Mouse (Mus musculus): ENCODE measurements around the gene Slc9a2.
"Not testable (repeated sequence)": the region's sequence is repeated elsewhere in the genome, so short reads cannot be mapped to it uniquely, and the experiment has no call there.

Slc9a2 gene

GRCm38 (mm10) chr1:40680067-40680867, at the start of gene Slc9a2:
Gene Slc9a2, plus strand, starts transcription at chr1:40680574.
- no peak for DNase-seq

GRCm38 (mm10) chr1:40632407-40633062, 47.8 kb upstream of the Slc9a2 start:
- DNase-seq: peak; percentile 10

GRCm38 (mm10) chr1:40634608-40635007, 45.8 kb upstream of the Slc9a2 start:
- DNase-seq: no peak

- no peak for DNase-seq
Measured at GRCm38 (mm10) chr1:40648234-40648633, 32.1 kb upstream of the Slc9a2 start.

GRCm38 (mm10) chr1:40650803-40651497, 29.4 kb upstream of the Slc9a2 start:
- DNase-seq: peak; percentile 63

GRCm38 (mm10) chr1:40657035-40657434, 23.3 kb upstream of the Slc9a2 start:
- DNase-seq: no peak

- peak; percentile 75 for DNase-seq
Measured at GRCm38 (mm10) chr1:40657978-40658496, 22.3 kb upstream of the Slc9a2 start.

- DNase-seq: no peak
Measured at GRCm38 (mm10) chr1:40659017-40659416, 21.4 kb upstream of the Slc9a2 start.

- no peak for DNase-seq
Measured at GRCm38 (mm10) chr1:40659496-40659895, 20.9 kb upstream of the Slc9a2 start.

GRCm38 (mm10) chr1:40660838-40661237, 19.5 kb upstream of the Slc9a2 start:
- no peak for DNase-seq

GRCm38 (mm10) chr1:40665401-40666370, 14.7 kb upstream of the Slc9a2 start:
- DNase-seq: no peak

GRCm38 (mm10) chr1:40667442-40667841, 12.9 kb upstream of the Slc9a2 start:
- not testable (repeated sequence) for DNase-seq

- no peak for DNase-seq
Measured at GRCm38 (mm10) chr1:40670025-40670424, 10.3 kb upstream of the Slc9a2 start.

- DNase-seq: no peak
Measured at GRCm38 (mm10) chr1:40671490-40671889, 8.9 kb upstream of the Slc9a2 start.

GRCm38 (mm10) chr1:40677306-40677705, 3.1 kb upstream of the Slc9a2 start:
- peak; percentile 34 for DNase-seq

GRCm38 (mm10) chr1:40680868-40681698, 709 bp downstream of the Slc9a2 start:
- DNase-seq: peak; percentile 74

- peak; percentile 34 for DNase-seq
Measured at GRCm38 (mm10) chr1:40681699-40682510, 1.5 kb downstream of the Slc9a2 start.

- DNase-seq: no peak
Measured at GRCm38 (mm10) chr1:40694296-40694695, 13.9 kb downstream of the Slc9a2 start.

GRCm38 (mm10) chr1:40696436-40696835, 16.1 kb downstream of the Slc9a2 start:
- peak; percentile 4 for DNase-seq

GRCm38 (mm10) chr1:40705099-40705498, 24.7 kb downstream of the Slc9a2 start:
- DNase-seq: no peak

Measured in kidney, postnatal 14 days (tissue).